Mouse (Mus musculus) thymus, postnatal 14 days (tissue): Measurements from ENCODE around the gene Ddi2.
A peak's percentile ranks its signal among the peaks of the same experiment; 100 is the strongest.

ENCODE experiments used
- DNase-seq: peaks from one replicate; pipeline ENCODE4 v3.0.0; 2021

Ddi2 gene

GRCm38 (mm10) chr4:141686093-141686492, 37.1 kb downstream of the Ddi2 start:
- DNase-seq = no peak

- no peak for DNase-seq
These were observed 37.7 kb downstream of the Ddi2 start, which contains the start of gene Rsc1a1 for GRCm38 (mm10) chr4:141685499-141685898. TSS of gene Rsc1a1 (minus strand) at chr4:141685599.

DNA sequence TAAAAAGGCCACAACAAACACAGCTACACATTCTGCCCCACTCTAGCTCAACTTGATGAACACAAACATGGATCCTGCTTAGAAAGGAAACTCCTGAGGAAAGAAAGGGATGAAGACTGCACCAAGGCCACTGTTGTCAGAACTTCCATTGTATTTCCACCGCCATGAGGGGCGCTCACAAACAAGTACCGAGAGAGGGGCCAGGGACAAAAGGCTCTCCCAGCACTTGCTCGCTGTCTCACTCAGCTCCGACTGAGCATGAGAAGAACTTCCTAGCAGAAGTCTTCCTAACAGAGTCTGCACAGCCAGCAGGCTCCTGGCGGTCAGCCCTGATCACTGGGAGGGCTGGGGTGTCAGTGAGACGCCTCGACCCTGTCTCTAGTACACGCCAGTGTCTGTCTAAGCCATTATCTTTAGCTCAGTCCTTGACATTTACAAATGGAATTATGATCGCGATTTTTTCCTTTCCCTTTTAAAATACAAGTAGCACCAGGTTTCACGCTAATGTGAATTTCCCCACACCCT, 40.5 kb downstream of the Ddi2 start:
- DNase-seq = no peak

GRCm38 (mm10) chr4:141681767-141682166, 41.5 kb downstream of the Ddi2 start:
- no peak for DNase-seq

DNA sequence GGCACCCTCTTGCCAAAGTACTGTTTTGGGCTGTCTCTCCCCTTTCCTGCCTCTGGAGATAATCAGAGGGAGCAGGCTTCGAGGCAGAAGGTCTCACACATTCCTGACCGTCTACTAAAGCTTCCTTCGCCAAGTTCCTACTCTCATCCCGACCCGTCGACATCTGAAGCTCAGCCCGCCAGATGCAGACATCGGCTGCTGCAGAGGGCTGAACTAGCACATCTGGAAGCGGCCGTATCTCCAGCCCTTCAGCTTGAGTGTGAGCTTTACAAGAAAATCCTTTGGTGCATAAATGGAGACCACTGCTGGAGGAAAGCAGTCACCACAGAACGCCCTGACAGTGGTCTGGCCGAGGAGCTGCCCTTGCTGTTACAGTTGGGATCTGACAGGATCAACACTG, 42.3 kb downstream of the Ddi2 start:
- DNase-seq = no peak

DNA sequence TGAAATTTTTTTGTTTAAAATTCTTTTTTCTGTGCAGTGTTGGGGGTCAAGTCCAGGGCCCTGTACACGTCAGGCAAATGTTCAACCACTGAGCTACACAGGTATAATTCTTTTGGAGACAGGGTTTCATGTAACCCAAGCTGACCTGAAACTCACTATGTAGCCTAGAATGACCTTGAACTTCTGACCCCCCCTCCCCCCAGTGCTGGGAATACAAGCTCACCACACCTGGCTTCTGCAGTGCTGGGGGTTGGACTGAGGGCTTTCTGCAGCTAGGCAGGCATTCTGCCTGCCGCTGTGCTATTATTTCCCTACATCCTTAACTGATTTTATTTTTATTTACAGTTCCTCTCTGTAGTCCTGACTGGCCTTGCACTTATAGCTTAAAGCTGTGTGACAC, 44.2 kb downstream of the Ddi2 start:
- no peak for DNase-seq

- DNase-seq = no peak
These were observed 46.7 kb downstream of the Ddi2 start for GRCm38 (mm10) chr4:141676462-141676979.

GRCm38 (mm10) chr4:141672325-141672724, 50.9 kb downstream of the Ddi2 start:
- DNase-seq = no peak

DNA sequence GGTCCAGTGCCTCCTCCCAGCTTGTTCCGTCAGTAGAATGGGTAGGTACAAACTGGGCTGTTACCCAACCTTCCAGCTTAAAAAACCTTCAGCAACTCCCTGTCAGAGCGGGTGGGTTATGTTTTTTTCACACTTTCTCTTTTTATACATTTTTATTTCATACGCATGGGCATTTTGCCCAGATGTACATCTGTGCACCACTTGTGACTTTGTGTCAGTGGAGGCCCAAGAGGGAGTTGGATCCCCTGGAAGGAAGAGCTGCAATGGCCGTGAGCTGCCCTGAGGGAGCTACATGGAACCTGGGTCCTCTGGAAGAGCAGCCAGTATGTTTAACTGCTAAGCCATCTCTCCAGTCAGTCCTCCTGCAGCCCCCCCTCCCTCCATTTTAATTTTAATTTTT, 51.8 kb downstream of the Ddi2 start:
- no peak for DNase-seq

GRCm38 (mm10) chr4:141669898-141670712, 53.1 kb downstream of the Ddi2 start:
- no peak for DNase-seq

DNA sequence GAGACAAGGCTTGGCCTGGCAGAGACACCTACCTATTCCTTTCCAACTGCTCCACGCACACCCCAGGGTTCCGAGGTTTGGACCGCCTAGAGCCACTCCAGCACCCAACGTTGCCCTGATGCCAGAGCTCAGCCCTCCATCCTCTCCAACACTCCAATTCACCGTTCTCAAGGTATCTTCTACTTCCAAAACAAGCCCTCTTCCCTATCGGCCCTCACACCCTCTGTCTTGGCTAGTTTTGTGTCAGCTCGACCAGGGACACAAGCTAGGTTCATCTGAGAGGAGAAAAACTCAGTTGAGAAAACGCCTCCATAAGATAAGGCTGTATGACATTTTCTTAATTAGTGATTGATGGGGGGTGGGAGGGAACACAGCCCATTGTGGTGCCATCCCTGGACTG, 58.4 kb downstream of the Ddi2 start, which contains the start of gene Plekhm2:
Gene Plekhm2, minus strand, starts transcription at position 101 of the 400 bp plus-strand sequence.
- DNase-seq = no peak

DNA sequence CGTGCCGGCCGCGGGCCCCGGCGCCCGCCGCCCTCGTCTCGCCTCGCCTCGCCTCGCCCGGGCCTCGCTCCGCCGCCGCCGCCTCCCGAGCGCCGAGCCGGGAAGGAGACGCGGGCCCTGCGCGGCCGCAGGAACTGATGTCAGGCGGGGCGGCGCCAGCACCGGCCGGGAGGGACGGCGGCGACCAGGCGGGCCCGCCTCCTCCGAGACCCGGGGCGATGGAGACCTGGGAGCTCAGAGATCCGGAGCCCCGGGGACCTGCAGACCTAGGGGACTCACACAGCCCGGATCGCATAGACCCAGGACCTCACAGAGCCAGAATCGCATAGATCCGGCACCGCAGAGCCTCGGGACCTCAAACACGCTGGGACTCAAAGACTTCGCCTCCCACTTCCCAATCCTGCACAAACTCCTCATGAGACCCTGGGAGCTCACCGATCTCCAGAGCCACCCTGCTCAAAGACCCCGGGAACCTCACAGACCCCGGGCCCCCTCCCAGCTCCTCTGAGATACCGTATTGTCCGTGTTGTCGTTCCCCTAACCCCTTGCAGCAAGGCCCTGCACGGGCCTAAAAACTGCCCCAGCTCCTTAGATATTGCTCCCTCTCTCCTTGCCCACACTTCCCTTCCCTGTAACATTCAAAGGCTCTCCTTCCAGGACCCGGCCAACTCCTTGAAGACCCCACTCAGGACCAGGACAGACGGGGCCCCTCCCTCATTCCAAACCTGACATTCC, 59.0 kb downstream of the Ddi2 start:
- peak; percentile 81 for DNase-seq

DNA sequence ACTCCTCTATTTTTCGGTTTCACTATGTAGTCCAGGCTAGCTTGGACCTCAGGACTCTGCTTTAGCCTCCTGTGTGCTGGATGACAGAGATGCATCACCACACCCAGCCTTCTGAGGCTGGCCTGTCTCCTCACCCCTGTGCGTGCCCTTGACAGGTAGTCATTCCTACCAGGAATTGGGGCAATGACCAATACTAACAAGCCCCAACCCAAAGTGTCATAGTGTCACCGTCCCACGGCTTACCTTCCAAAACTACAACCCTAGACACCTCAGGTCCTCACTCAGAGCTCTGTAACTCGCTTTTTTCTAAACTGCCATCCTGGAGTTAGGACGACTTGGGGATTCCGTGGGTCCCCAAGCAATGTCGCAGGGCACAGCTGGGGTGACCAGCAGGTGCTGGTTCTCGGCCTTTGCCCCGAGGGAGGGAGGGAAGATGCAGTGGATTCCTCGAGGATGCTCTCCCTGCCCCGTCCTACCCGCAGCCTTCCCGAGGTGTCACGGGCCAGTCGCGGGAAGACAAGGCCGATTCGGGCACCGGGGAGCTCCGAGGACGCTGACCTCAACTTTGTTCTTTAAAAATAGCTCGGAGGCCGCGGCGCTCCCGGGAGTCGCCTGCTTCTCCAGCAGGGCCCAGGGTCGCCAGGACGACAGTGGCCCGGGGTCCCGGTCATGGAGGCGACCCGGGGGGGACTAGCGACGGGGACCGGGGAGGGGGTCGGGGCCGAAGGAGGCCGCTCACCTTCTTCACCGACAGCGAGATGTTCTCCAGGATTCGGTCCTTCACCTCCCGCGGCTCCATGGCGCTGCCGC, 59.9 kb downstream of the Ddi2 start:
- DNase-seq = peak; percentile 35

GRCm38 (mm10) chr4:141660884-141661283, 62.3 kb downstream of the Ddi2 start:
- no peak for DNase-seq

DNA sequence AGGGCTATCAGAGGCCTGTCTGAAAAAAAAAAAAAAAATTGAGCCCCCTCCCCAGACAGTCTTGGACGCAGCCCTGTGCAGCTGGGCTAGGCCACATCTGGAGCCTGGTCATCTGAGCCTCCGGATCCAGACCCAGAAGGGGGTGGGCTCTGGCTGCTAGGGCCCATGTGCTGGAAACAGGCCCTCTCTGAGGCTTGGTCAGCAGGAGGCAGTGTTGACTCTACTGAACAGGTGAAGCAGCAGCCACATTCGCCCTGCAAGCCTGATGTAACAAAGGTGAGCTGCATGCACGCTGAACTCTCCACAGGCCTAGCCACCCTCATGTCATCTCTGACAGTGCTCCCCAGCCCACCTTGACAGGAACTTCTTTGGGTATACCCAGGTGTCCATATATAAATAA, 63.5 kb downstream of the Ddi2 start:
- DNase-seq = peak; percentile 28

DNA sequence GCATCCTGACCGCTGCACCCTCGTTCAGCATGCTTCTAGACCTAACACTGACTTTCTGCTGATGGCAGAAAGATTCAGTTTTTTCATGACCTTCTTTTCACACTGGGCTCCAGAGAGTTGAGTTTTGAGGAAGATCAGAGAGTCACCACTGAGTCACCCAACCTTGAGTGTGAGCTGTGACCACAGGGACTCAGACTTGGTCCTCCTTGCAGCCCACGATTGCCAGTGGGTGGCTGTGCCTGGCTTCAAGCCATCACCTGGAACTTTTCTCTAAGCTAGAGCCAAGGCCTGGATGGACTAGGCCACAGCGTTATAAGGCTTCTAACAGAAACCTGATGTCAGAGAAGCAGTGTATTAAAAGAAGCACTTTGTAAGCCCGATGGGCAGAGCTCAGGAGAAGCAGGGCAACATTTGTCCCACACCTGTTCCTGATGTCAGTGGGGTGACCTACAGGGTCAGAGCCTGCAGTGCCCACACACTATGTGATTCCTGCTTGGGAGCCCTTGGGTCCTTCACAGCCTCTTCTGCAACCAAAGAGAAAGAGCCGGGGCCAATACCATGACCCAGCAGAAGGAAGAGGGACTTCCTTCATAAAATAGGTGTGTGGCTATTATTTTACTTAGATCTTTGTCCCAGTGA, 64.3 kb downstream of the Ddi2 start:
- no peak for DNase-seq

DNA sequence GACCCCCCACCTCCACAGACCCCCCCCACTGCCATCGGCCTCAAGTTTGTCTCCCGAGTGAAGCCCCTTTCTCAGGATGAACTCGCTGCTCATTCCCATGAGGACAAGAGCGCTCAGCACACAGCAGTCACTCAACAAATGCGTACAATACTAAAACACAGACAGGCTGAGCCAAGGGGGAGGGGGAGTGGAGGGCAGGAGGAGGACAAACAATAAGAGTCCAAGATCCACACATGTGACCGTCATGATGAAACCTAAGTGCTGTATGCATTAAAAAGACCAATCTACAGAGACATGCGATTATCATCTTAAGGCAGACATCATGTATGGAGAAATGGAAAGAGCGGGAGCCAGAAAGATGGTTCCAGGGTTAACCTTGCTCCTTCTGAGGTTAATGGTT, 66.3 kb downstream of the Ddi2 start:
- no peak for DNase-seq

DNA sequence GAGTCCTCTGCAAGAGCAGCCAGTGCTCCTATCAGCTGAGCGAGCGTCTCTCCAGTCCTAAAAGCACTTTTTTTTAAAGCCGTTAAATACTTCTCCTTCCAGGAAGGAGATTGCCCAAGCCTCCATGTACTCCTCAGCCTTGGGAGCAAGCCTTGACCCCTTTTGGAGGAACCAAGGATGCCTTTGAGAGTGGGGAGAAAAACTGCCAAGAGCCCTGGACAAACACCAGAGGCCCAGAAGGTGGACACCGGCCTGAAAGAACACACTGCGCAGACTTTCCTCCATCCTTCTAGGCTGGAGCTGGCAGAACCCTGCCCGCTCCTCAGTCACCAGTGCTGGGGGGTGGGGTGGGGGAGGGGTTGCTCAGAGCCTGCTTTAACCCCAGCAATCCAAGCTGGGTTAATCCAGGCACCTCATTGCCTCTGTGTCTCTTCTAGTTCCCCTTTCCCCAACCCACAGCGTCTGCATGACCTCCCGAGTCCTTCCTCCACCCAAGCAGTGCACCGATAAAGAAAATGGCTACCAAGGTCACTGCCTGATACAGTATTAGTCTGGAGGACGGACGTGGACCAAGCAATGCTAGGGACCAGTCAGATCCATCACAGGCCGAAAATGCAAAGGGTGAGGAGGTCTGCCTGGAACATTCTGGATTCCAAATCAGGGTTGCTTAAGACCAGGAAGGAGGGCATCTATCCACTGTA, 67.2 kb downstream of the Ddi2 start:
- DNase-seq = no peak

GRCm38 (mm10) chr4:141654509-141654908, 68.7 kb downstream of the Ddi2 start:
- DNase-seq = no peak

DNA sequence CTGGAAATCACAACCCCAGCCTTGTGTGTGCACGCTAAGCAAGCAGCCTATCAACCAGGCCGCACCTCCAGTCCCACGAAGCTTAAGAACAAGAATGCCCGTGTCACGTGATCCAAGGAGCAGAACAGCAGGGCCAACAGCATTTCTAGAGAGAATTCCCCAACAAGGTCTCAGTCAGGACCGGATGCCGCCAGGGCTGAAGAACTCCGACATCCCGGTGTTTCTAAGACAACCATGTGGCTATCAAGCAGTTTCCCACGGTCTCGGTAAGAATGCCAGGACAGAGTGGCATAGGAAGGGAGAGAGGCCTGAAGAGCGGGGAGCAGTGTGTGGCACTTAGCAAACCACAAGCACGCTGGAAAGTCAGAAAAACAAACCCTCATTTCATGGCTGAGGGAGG, 69.4 kb downstream of the Ddi2 start:
- no peak for DNase-seq

DNA sequence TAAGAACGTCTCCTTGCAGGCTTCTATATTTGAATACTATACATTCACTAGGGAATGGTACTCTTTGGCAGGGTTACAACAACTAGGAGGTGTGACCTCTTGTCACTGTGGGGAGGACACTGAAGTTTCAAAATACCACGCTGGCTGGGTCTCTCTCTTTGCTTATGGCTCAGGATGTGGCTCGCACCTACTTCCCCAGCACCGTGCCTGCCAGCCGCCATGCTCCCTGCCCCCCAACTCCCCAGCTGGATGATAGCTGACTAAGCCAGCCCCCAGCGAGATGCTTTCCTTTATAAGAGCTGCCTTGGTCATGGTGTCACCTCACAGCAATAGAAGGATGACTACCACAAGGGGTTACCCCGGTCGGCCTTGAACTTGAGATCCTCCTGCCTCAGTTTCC, 70.2 kb downstream of the Ddi2 start:
- DNase-seq = no peak

DNA sequence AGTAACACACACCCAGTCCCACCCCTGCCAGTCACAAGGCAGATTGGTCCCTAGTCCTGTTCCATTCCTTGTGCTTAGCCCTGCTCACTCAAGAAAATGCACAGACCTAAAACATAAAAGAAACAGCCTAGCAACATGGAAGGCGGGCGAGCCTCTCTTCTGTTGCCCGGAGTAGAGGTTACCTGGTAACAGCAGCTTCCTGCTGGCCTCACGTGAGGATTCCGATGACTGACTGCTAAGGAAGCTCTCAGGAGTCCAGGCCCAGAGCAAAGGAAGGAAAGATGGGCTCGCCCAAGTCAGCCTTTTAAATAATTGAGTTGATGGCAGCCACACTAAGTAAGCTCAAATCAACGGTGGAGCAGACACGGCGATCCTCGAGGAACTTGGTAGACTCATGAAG, 71.3 kb downstream of the Ddi2 start:
- no peak for DNase-seq
